Mouse (Mus musculus) left cerebral cortex, adult 11 months (tissue): ENCODE data around the gene Ckm.

ENCODE experiments used
- DNase-seq: peaks from one replicate; pipeline ENCODE4 v3.0.0; 2022; ENCODE audit warnings: low spot score

Ckm gene

DNA sequence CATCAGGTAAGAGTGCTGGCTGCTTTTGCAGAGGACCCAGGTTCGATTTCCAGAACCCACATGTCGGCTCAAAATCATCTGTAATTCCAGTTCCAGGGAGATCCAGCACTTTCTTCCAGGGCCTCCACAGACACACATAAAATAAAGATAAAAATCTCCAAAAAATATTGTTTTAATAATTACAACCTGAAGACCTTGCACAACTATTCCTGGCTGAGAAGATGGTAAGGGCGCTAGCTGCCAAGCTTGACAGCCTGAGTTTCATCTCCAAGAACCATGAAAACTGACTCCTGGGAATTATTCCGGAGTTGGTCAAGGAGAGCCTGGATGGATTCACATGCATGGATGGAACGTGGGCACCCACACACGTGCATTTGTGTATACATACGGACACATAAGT is at the start of gene Ckm:
Gene Ckm, plus strand, starts transcription at position 301 of the 400 bp plus-strand sequence.
- no peak for DNase-seq

DNA sequence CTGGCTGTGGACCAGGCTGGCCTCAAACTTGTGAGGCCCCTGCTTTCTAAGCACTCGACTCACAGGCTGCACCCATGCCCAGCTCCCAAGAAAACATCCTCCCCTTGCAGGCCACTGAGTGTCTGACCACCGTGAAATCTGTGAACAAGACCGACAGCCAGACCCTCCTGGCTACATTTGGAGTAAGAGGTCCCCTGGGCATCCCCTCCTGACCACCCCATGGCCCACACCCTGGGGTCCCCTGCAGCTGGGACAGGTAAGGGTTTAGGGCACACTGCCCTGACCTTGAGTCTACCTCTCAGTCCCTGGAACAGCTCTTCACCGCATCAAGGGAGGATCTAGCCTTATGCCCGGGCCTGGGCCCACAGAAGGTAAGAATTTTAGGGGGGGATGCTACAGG is 49.6 kb upstream of the Ckm start:
- no peak for DNase-seq

DNA sequence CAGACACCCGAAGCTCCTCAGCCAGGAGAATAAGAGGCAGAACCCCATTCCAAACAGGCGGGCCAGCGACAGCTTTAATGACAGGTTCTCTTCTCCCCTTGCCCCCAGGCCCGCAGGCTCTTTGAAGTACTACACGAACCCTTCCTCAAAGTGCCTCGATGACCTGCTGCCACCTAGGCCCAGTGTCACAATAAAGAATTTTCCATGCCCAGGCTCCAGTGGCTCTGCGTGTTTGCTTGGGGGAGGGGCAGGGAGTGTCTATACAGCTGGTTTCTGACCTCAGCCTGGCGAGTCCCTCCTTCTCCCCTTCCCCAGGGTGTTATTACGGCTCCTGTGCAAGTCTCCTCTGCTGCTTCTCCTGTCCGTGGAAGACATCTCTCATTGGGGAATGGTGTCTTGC is 48.3 kb upstream of the Ckm start:
- no peak for DNase-seq

DNA sequence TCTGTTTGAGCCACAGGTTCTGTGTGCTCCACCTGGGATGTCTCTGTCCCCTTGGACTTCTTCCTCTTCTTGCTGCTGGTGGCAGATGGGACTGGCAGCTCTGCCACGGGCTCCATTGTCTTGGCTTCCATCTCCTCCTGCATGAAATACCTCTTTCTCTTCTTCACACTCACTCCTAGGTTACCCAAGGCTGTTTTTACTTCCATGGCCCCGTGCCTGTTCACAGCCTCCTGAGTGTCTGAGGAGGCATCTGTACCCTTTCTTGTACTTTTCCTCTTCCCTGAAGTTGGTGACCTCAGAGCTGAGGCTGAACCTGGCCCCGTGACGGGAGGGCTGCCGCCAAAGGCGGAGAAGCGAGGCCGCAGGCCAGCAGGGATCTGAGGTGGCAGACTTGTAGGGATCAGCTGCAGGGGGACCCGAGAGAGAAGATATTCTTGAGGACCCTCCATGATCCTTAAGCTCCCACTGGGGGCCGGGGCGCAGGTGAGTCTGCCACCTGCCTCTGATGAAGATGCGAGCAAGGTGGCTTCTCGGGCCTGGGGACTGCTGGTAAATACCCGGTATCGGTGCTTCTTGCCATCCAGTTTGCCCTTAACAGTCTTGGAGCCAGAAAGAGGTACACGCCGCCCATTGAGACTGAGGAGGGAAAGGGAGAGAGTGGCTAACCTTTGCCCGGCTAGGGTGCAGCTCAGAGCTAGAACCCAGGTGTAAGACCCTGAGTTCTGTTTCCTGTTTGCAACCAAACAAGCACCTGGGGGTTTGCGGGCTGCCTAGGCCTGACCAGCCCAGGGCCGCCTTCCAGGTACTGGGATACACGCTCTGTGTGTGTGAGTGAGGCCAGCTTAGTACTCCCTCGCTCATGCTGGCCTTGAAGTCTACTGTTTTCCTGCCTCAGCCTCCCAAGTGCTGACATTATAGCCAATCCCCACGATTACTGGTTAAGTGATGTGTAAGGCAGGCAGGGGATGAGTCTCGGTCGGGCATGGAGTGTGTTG is 46.9 kb upstream of the Ckm start:
- DNase-seq: no peak

DNA sequence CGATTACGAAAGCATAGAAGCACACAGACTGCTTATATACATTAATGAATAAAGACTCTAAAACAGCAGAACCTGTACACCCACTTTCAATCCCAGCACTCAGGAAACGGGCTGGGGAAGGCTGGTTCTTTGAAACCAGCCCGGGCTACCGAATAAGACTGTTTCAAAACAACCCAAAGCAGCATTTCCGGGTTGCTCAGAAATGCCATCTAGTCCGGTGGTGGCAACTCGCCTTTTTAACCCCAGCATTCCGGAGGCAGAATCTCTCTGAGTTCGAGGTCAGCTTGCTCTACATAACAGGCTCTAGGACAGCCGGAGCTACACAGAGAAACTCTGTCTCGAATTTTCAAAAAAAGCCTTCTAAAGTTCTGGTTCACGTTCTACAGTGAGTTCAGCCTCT is 45.9 kb upstream of the Ckm start:
- DNase-seq: no peak

DNA sequence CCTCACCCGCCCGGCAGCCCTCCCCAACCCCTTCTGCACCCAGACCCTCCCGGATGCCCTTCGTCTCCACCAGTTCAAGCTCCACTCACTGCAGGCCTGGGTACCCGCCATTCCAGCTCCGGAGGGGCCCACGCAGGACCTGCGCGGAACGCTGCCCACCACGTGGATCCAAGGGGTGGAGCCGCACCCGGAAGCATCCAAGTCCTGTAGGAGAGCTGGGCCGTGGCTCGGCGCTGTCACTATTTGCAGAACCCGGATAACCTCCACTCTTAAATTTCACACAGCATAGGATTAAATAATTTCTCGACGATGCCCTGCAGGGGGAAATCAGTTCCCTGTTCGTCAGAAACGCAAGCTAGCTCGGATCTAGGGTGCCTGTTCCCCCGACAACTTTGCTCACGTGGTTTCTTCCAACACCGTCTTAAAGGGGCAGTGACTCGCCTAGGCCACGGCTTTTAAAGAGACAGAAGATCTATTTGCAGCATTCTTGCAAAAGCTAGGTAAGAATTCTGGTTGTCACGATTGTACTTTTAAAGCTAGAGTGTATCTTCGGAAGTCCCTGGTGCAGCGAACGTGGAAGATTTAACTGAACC is 45.2 kb upstream of the Ckm start, which contains the start of the genes Cd3eap and Ppp1r13l:
Gene Cd3eap, minus strand, starts transcription at position 185 of the 593 bp plus-strand sequence.
Gene Ppp1r13l, plus strand, starts transcription at position 451 of the 593 bp plus-strand sequence.
- DNase-seq: peak; percentile 85

DNA sequence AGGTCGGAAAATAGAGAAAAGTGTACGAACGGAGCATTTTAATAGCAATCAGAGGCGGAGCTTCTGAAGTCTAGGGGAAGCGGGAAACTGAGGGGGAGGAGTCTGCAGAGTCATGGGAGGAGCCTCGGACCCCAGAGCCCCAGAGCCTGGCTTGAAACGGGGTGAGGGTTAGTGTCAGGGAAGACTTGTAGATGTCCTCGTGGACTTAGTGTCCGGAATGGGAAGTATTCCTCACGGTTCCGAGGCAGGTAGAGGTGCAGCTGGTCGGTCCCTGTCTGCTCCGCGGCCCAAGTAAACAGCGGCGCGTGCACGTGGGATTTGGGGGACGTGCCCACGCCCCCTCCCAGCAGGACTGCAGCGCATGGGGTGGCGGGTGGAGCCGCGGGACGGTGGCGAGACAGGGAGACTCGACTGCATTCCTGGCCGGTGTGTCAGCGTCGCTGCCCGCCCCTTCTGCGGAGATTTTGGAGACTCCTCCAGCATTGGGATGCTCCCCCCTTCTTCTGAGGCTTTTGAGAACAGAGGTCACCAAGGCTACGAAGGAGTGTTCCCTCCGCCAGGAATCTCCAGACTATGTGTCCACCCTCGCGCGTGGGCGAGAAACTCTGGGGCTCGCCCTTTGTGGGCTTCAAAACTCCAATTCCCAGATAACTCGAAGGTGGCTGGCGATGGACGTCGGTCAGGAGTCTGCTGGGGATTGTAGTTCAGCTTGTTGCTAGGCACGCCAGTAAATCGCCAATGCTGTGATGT is 44.5 kb upstream of the Ckm start:
- peak; percentile 70 for DNase-seq

DNA sequence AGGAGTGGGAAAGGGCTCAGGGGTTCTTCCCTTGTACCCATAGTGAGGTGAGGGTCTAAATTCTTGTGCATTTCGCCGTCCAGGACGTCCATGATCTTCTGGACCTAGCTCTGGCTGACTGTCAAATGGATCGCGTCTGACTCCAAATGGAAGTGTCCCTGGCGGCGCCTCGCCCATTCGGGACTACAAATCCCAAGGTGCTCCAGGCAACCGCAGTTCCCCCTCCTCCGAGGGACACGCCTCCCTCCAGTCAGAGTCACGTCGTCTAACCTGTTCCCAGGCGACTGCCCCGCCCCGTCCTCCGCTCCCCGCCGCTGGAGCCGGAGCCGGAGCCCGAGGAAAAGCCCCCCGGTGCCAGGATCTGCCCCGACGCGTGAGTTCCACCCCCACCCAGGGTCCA is 43.6 kb upstream of the Ckm start:
- DNase-seq: peak; percentile 85

DNA sequence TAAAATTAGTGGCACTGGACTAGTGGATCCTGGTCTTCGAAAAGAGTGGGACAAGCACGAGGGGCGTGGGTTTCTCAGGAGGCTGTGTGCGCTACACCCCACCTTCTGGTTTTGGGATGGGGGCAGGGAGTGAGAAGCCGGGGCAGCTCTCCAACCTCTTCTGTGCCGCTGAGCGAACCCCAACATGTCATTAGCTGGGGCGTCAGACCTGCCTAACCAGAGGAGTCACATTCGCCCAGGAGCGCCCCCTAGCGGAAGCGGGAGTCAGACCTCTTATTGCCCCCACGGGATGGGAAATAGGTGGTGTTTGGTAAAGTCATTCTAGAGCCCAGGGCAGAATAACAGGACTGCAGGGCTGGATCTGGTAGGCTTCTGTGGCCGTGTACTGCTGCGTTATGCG is 42.9 kb upstream of the Ckm start:
- DNase-seq: no peak

DNA sequence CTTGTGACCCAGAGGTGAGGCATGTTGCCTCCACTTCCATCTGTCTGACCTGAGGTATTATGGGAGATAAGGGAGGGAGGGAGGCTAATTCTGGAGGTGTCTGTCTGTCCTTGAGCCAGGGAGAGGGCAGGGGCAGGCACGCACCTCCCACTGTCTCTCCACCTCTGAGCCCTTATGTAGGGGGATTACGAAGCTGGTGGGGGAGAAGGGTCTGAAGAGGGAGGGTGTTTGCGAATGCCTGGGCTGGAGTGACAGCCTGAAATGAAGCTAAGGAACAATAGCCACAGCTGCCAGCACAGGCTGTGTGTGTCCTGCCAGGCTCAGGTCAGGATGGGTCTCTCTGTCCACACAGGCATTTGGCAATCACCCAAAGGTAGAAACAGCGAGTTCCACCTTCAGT is 42.3 kb upstream of the Ckm start:
- no peak for DNase-seq

DNA sequence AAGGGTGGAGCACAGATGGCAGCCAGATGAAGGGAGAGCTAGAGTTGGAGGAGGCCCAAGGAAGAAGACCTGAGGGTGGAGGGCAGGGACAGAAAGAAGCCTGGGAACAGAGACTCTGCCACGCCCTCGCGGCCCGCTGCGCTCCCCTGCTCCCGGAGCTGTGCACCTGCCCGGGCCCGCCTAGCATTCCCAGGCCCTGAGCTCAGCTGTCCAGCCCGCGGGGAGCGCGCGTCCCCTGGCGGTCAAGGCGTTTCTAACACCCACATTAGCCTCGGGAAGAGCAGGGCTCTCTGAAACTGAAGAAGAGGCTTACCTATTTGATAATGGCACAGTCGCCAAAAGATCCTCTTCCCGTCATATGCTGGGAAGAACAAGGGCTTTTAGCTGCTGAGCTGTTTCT is 40.7 kb upstream of the Ckm start:
- no peak for DNase-seq

DNA sequence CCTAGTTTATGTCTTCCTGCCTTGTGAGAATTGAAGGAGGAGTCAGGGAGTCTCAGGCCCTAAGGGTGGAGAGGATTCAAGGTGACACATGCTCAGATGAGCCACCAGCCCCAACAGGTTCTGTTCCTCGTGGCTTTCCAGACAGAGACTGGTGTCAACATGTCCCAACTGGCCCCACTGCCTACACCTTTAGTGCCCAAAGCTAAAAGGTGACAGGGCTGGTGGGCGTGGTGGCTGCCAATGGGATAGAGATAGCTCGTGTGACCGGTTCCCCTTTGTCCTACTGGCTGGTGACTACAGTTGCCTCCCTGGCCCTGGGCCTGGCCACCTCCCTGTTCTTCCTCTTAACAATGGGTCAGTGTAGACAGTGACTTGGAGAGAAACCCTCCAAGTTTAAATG is 39.2 kb upstream of the Ckm start:
- DNase-seq: no peak

DNA sequence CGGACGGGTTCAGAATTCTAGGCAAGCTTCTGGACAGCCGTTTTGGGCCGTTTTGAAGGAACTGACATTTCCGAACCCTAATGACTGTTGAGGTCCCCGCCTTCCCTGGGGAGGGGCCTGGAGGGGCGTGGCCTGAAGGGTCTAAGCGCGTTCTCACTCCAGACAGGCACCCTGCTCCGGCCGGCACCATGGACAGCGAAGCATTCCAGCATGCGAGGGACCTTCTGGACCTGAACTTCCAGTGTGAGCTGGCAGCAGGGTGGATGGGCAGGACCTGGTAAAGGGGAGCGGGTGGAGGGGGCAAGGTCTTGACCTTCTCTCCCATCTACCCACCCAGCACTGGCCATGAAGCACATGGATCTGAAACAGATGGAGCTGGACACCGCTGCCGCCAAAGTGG is 36.2 kb upstream of the Ckm start:
- DNase-seq: no peak

DNA sequence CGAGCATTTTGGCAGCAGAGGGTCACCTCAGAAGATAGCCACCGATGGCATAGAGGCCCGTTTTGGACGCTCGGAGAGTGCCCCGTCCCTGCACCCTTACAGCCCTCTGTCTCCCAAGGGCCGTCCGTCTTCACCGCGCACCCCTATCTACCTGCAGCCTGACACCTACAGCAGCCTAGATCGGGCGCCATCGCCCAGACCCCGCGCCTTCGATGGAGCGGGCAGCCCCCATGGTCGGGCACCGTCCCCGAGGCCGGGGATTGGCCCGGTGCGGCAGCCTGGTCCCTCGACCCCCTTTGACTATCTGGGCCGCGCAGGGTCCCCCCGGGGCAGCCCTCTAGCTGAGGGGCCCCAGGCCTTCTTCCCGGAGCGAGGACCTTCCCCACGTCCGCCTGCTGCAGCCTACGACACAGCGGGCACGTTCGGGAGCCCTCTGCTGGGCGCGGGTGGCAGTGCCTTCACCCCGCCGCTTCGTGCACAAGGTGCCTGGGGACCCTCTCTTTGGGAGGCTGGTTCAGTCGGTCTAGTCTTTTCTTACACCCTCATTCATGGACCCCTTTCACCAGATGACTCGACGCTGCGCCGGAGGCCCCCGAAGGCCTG is 34.7 kb upstream of the Ckm start:
- no peak for DNase-seq

DNA sequence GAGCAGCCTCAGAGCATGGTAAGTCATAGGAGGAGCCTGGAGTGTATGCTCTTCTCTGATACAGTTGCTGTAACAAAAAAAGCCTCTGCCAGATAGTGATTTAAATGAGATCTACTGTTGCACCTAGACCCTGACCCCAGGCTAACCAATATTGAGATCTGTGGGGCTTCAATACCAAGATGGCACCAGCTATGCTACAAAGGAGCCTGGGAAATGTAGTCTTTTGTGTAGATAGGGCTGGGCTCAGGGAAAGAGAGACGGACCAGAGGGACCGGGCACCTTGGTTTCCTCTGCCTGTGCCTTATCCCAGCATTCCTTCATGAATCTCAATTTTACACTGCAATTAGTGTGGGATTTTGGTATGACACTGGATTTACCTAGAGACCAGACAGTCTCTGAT is 31.2 kb upstream of the Ckm start:
- no peak for DNase-seq

DNA sequence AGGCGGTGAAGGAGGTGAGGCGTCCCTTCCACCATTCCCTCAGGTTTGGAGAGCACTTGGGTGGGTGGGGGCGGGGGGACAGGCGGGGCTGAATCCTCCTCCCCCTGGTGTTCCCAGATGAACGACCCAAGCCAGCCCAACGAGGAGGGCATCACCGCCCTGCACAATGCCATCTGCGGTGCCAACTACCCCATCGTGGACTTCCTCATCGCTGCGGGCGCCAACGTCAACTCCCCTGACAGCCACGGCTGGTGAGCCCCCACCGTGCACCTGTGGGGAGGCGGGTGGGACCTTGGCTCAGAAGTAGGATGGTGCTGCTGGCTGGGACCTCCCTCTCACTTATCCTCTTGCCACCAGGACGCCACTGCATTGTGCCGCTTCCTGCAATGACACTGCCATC is 29.2 kb upstream of the Ckm start:
- DNase-seq: no peak

DNA sequence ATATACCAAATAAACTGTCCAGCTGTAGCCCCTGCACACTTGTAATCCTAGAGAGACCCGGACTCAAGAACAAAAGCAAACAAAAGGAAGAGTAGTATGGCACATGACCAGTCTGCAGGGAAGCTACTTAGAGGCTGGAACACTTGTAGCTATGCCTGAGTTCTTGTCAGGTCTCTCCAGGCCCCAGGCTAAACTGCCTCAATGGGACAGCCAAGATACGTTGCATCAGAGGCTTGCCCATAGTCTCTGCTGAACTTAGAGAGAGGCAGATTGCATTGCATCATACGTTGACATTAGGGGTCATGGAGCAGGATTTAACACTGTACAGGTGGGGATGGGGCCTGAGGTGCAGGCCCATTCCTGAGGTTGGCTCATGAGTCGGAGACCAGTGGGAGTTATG is 28.6 kb upstream of the Ckm start:
- DNase-seq: no peak

DNA sequence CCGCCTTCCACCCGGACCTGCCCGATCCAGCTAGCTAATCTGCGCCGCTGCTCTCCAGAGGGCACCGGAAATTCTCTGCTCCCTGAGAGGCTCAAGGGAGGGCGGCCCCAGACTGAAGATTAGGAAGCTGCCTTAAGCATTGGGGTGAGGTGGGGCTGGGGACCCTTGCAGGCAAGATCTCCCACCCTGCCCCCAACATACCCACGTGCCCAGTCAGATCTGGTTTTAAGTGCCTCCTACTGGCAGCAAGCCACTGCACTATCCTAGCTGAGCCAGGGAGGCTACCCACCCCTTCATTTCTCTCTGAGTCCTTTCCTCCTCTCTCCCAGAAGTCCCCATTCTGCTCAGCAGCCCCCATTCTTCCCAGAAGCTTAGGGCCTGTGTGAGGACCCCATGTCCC is 26.5 kb upstream of the Ckm start:
- DNase-seq: no peak

DNA sequence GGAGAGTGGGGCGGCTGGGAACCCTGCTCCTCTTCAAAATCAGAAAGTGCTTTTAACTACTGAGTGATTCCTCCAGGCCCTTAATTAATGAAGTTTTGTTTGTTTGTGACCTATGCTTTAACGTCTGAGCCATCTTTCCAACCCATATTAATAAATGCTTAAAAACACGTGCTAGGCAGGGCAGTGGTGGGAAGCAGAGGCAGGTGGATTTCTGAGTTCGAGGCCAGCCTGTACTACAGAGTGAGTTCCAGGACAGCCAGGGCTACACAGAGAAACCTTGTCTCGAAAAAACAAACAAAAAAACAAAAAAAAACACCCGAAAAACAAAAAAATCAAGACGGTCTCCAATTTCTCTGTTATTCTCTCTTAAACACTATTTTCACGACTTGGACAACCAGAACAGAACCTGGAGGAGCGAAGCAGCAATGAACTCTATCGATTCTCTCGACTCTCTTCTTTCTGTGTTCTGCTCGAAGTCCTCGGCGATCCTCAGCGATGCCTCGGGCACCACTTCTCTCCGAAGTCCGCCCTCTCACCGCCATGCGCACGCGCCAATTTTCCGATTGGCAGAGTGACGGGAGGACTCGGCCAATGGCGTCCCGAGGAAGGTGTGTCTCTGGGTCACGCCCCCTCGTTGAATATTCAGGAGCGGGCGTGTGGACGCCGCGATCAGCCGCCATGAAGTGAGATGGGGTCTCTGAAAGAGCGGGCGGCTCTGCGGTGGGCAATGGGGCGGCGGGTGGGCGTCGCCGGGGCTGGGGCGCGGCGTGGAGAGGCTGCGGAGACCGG is 23.0 kb upstream of the Ckm start, which contains the start of gene Ercc2:
Gene Ercc2, plus strand, starts transcription at position 634 of the 789 bp plus-strand sequence.
- DNase-seq: peak; percentile 96

DNA sequence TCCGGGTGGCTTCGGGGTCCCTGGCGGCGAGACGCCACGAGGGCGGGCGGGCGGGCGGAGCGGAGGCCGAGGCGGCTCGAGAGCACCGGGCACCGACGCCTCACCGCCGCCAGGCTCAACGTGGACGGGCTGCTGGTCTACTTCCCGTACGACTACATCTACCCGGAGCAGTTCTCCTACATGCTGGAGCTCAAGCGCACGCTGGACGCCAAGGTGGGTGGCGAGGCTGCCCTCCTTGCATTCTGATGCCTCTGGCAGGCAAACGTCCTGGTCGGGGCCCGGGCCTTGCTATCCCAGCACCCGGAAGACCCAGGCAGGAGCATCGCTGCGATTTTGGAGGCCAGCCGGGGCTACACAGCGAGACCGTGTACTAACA is 22.4 kb upstream of the Ckm start:
- no peak for DNase-seq

DNA sequence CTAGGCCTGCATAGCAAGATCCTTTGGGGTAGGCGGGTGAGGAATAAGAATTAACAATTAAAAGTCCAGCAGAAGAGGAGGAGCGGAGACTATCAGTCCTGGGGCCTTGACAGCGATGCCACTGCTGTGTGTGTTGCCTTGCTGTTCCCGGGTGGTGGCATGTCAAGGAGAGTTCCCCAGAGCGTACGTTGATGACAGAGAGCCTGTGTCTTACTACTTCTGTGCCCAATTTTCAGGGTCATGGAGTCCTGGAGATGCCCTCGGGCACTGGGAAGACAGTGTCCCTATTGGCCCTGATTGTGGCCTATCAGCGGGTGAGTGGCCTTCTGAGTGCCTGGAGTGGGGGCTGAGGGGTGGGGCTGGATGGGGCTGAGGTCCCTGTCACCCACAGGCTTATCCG is 20.9 kb upstream of the Ckm start:
- DNase-seq: no peak
